Mouse (Mus musculus) liver, embryonic 13.5 days (tissue): ENCODE data around the gene Mrps35. TPM values are rescaled to one million over a fixed set of nuclear protein-coding genes. Genes with fewer than 3 reads are reported as not detected.

Experiments used
- ATAC-seq: fragments of 200-750 bp; cut with Nextera tagmentation; 2 replicates; pipeline ENCODE4 v1.8.0; 2017; ENCODE audit warnings: low read depth, mild to moderate bottlenecking, moderate number of reproducible peaks, moderate library complexity
- DNase-seq: peaks from one replicate; pipeline ENCODE4 v3.0.0; 2022
- H3K27ac ChIP-seq: fragments of 300-500 bp; sonication (generic); 2 replicates; pipeline ENCODE4 v1.5.1; 2015; ENCODE audit warnings: moderate library complexity, mild to moderate bottlenecking, inconsistent platforms
- H3K27me3 ChIP-seq: fragments of 300-500 bp; sonication (generic); 2 replicates; pipeline ENCODE4 v1.6.1; 2015; ENCODE audit warnings: mild to moderate bottlenecking, inconsistent platforms
- H3K36me3 ChIP-seq: fragments of 300-500 bp; sonication (generic); 2 replicates; pipeline ENCODE4 v1.6.1; 2015; ENCODE audit warnings: mild to moderate bottlenecking, inconsistent platforms
- H3K4me1 ChIP-seq: fragments of 300-500 bp; sonication (generic); replicated peaks from 2 replicates; pipeline ENCODE4 v1.6.1; 2015; ENCODE audit warnings: inconsistent platforms
- H3K4me2 ChIP-seq: fragments of 300-500 bp; sonication (generic); 2 replicates; pipeline ENCODE4 v1.6.1; 2015; ENCODE audit warnings: inconsistent platforms, mild to moderate bottlenecking, moderate library complexity
- H3K4me3 ChIP-seq: fragments of 300-500 bp; sonication (generic); replicated peaks from 2 replicates; pipeline ENCODE4 v1.5.1; 2015; ENCODE audit warnings: mild to moderate bottlenecking, inconsistent platforms
- H3K9ac ChIP-seq: fragments of 300-500 bp; sonication (generic); 2 replicates; pipeline ENCODE4 v1.6.1; 2015; ENCODE audit warnings: mild to moderate bottlenecking, inconsistent platforms
- H3K9me3 ChIP-seq: fragments of 300-500 bp; sonication (generic); replicated peaks from 2 replicates; pipeline ENCODE4 v1.6.1; 2016; ENCODE audit warnings: inconsistent platforms
- WGBS: fragments of 180-500 bp; shearing (Covaris S2); methylation state at CpG from one replicate; pipeline ENCODE4 v1.1.7; 2015; ENCODE audit not compliant: insufficient replicate concordance; 5-methylcytosine and 5-hydroxymethylcytosine counted together
- polyA plus RNA-seq: library from polyadenylated mRNA; unstranded; fragments of >200 nt; fragmentation: Nextera tagmentation; extraction: Ambion mirVana; gene quantifications from 2 replicates; pipeline ENCODE4 v1.2.1, GENCODE M21; 2015

Mrps35 gene
- polyA plus RNA-seq, 1 experiment from 2014 or later, result 69.5 TPM

- Histone ChIP-seq H3K27me3 (no peaks in the 10 kb centered on the region), H3K4me3 (no peak overlapping the region), H3K9me3 (no peaks in the 10 kb centered on the region), H3K9ac (no peak overlapping the region), H3K36me3 (peaks cover 58% of the 10 kb centered on the region), H3K4me1 (no peaks in the 10 kb centered on the region), H3K27ac (no peak overlapping the region), H3K4me2 (no peak overlapping the region)
- DNase-seq (no peak), ATAC-seq (no peak)
- 85% methylated on average over 7 of the region's 7 CpGs for WGBS
Observed at GRCm38 (mm10) chr6:147062034-147062433, 19.5 kb downstream of the Mrps35 start.

DNA sequence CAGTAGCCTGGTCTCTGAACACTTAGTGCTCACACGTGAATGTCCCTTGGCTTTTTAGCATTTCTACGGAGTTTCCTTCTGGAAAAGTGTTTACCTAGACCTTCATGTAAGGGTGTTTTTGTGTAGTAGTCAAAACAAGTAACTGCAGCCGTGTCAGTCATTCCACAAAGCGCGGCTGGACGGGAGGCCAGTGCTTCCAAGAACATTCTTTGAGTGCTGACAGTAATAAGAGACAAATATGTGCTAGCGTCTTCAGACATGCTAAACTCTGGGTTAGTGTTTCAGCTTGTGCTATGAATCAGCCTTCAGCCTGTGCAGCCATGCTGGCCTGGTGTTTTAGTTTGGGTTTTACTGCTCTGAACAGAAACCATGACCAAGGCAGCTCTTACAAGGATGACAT, 20.1 kb downstream of the Mrps35 start:
- ATAC-seq (no peak), DNase-seq (no peak)
- Histone ChIP-seq H3K27ac (no peak overlapping the region), H3K27me3 (no peaks in the 10 kb centered on the region), H3K4me3 (no peak overlapping the region), H3K9ac (no peak overlapping the region), H3K9me3 (no peaks in the 10 kb centered on the region), H3K4me1 (no peaks in the 10 kb centered on the region), H3K36me3 (peaks cover 62% of the 10 kb centered on the region), H3K4me2 (no peak overlapping the region)
- WGBS, result 75% methylated on average over 7 of the region's 7 CpGs

DNA sequence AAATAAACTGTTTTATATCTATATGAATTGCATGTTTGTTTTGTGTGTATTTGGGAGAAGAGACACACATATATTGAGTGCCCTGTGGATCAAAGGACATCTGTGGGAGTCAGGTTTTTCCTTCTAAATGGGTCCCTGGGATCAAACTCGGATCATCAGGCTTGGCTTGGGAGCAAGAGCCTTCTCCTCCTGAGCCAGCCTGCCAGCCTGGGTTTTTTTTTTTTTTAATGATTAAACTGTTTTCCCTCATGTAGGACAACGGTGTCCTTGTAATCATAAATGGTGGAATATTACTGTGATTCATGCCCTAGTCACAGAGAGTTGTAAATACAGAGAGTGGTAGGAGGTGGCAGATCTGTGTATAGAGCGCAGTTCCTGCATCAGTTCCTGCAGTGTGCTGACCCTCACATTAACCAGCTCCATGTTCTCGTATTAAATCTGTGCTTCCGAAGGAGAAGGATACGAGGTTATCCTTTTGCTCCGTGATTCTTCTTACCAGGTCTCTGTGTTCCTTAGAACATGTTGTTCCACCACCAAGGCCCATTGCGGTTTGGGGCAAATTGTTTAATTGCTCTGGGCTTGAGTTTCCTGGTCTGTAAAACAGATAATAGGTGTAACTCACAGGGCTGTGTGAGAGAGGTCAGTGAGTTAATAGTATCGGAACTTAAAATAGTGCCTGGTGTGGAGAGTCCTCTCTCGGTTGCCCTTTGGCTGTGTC, 21.8 kb downstream of the Mrps35 start:
- H3K4me3 ChIP-seq, result no peak overlapping the region
- no peaks in the 10 kb centered on the region for H3K4me1 ChIP-seq
- peaks cover 63% of the 10 kb centered on the region for H3K36me3 ChIP-seq
- no peak for DNase-seq
- H3K9me3 ChIP-seq, result no peaks in the 10 kb centered on the region
- H3K9ac ChIP-seq, result no peak overlapping the region
- no peaks in the 10 kb centered on the region for H3K27me3 ChIP-seq
- no peak for ATAC-seq
- H3K27ac ChIP-seq, result no peak overlapping the region
- no peak overlapping the region for H3K4me2 ChIP-seq
- 83% methylated on average over 10 of the region's 10 CpGs for WGBS

- Histone ChIP-seq H3K27me3 (no peaks in the 10 kb centered on the region), H3K4me2 (no peak overlapping the region), H3K4me1 (no peaks in the 10 kb centered on the region), H3K9ac (no peak overlapping the region), H3K4me3 (no peak overlapping the region), H3K27ac (no peak overlapping the region), H3K36me3 (peaks cover 61% of the 10 kb centered on the region), H3K9me3 (no peaks in the 10 kb centered on the region)
- WGBS, result 83% methylated on average over 6 of the region's 6 CpGs
- no peak for DNase-seq
- ATAC-seq, result no peak
Observed at GRCm38 (mm10) chr6:147064944-147065261, 22.3 kb downstream of the Mrps35 start.

- H3K27me3 ChIP-seq, result no peaks in the 10 kb centered on the region
- H3K4me1 ChIP-seq, result no peaks in the 10 kb centered on the region
- no peak for DNase-seq
- H3K9ac ChIP-seq, result no peak overlapping the region
- no peak overlapping the region for H3K4me3 ChIP-seq
- no peak for ATAC-seq
- peaks cover 27% of the 10 kb centered on the region for H3K36me3 ChIP-seq
- H3K9me3 ChIP-seq, result no peaks in the 10 kb centered on the region
- no peak overlapping the region for H3K4me2 ChIP-seq
- WGBS, result 67% methylated on average over 5 of the region's 5 CpGs
- H3K27ac ChIP-seq, result no peak overlapping the region
Observed at GRCm38 (mm10) chr6:147075808-147076387, 33.3 kb downstream of the Mrps35 start.

DNA sequence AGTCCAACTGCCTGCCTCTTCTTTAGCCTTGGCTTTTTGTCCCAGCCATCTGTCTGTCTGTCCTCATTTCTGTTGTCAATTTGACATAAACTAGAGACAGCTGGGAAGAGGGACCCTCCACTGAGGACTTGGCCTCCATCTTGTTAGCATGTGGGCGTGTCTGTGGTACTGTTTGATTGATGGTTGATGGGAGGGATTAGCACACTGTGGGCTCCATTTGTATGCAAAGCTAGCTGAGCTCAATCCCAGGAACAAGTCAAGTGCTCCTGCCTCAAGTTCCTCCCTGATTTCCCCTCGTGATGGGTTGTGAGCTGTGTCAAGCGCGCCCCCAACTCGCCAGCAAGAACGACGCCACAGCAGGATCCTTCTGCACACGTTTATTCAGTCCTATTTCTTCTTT, 34.3 kb downstream of the Mrps35 start:
- no peaks in the 10 kb centered on the region for H3K9me3 ChIP-seq
- H3K27me3 ChIP-seq, result no peaks in the 10 kb centered on the region
- 89% methylated on average over 8 of the region's 8 CpGs for WGBS
- no peak overlapping the region for H3K27ac ChIP-seq
- H3K4me2 ChIP-seq, result no peak overlapping the region
- H3K4me3 ChIP-seq, result no peak overlapping the region
- H3K36me3 ChIP-seq, result peaks cover 18% of the 10 kb centered on the region
- no peaks in the 10 kb centered on the region for H3K4me1 ChIP-seq
- ATAC-seq (no peak), DNase-seq (no peak)
- H3K9ac ChIP-seq, result no peak overlapping the region

DNA sequence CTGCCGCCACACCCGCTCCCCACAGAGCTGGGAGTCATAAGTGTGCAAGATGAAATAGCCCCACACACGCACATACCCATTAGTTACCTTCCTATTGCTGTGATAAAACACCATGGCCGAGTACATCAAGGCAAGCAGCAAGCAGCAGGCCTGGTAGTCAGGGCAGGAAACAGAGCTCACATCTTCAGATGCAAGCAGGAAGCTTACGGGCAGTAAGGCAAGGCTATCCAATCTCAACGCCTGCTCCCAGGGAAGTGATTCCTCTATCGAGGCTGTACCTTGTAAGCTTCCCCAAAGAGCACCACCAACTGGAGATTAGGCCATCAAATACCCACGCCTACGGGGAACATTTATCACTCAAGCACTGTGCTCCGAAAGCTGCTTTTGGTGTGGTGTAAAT, 37.4 kb downstream of the Mrps35 start:
- Histone ChIP-seq H3K27ac (no peak overlapping the region), H3K9ac (no peak overlapping the region), H3K27me3 (no peaks in the 10 kb centered on the region), H3K4me3 (no peak overlapping the region), H3K4me1 (no peaks in the 10 kb centered on the region), H3K36me3 (peaks cover 5% of the 10 kb centered on the region; the same call in 1 of the 2 replicates), H3K4me2 (no peak overlapping the region), H3K9me3 (no peaks in the 10 kb centered on the region)
- ATAC-seq (no peak), DNase-seq (no peak)
- WGBS, result 74% methylated on average over 10 of the region's 10 CpGs

DNA sequence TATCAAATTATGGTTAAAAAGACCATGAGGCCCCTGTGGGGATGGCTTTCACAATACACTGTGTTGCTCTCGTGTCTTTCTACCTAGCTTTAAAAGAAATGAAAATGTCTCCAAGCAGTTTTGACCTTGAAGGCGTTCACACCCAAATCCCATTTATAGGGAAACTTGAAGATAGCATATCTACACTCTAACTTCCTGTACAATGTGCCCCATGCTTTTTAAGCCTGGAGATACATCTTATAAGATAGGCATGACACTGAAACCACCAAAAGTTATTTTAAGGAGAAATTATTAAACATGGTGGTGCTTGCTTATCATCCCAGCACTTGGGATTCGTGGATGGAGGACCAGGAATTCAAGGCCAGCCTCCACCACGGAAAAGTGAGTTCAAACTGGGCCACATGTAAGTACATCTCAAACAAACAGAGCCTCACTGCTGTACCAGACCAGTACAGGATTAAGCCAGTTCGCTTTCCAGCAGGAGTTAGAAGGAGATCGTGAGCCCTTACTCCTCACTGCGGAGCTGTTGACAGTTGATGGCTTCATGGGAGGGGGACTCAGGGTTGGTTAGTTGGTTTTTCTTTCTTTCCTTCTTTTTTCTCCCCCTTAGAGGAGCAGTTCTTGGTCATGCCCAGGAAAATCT, 43.0 kb downstream of the Mrps35 start:
- Histone ChIP-seq H3K36me3 (no peaks in the 10 kb centered on the region), H3K27me3 (peaks cover 15% of the 10 kb centered on the region), H3K9me3 (no peaks in the 10 kb centered on the region), H3K4me3 (no peak overlapping the region), H3K4me2 (no peak overlapping the region), H3K4me1 (peaks cover 13% of the 10 kb centered on the region), H3K9ac (no peak overlapping the region), H3K27ac (no peak overlapping the region)
- WGBS, result 46% methylated on average over 7 of the region's 7 CpGs
- ATAC-seq, result no peak
- DNase-seq, result no peak

GRCm38 (mm10) chr6:147086594-147087225, 44.1 kb downstream of the Mrps35 start, which contains the start of gene Mansc4:
TSS of gene Mansc4 (minus strand) at chr6:147087032.
- peaks cover 17% of the 10 kb centered on the region for H3K27me3 ChIP-seq
- H3K4me2 ChIP-seq, result peak within 1 kb of the TSS; percentile 26; the same call in 1 of the 2 replicates
- no peak within 1 kb of the TSS for H3K27ac ChIP-seq
- no peaks in the 10 kb centered on the region for H3K9me3 ChIP-seq
- 16% methylated on average over 20 of the region's 20 CpGs for WGBS
- H3K9ac ChIP-seq, result no peak within 1 kb of the TSS
- H3K36me3 ChIP-seq, result no peaks in the 10 kb centered on the region
- H3K4me3 ChIP-seq, result no peak within 1 kb of the TSS
- DNase-seq (no peak), ATAC-seq (no peak)
- peaks cover 21% of the 10 kb centered on the region for H3K4me1 ChIP-seq

DNA sequence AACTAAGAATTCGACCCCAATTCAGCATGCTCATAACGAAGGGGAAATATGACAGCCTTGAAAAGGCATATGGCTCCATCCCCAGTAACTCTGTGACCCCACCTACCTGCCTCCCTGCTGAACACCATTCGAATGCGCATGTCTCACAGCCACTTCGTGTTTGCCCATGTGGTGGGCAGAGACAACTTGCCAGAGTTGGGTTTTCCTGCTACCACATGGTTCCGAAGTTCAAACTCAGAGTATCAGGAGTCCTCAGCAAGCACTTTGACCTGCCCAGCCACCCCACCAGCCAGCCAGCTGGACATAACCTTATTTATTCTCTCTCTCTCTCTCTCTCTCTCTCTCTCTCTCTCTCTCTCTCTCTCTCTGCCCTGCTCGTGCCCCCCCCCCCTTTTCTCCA, 45.2 kb downstream of the Mrps35 start:
- Histone ChIP-seq H3K27me3 (peaks cover 17% of the 10 kb centered on the region), H3K9ac (no peak overlapping the region), H3K9me3 (no peaks in the 10 kb centered on the region), H3K36me3 (no peaks in the 10 kb centered on the region), H3K27ac (no peak overlapping the region), H3K4me2 (no peak overlapping the region), H3K4me3 (no peak overlapping the region), H3K4me1 (peaks cover 31% of the 10 kb centered on the region)
- 44% methylated on average over 7 of the region's 7 CpGs for WGBS
- ATAC-seq (no peak), DNase-seq (no peak)

DNA sequence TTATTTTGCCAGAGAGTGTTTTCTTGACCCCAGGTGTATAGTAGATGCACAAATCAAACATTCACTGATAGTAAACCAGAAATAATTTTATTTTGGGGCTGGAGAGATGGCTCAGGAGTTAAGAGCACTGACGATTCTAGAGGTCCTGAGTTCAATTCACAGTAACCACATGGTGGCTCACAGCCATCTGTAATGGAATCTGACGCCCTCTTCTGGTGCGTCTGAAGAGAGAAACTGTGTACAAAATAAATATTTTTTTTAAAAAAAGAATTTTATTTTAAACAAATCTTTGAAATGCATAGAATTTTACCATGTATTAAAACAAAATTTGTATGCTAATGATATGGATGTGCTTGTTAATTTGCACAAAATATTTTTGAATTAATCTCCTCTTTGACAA, 46.0 kb downstream of the Mrps35 start:
- peaks cover 17% of the 10 kb centered on the region for H3K27me3 ChIP-seq
- no peaks in the 10 kb centered on the region for H3K9me3 ChIP-seq
- H3K9ac ChIP-seq, result no peak overlapping the region
- H3K36me3 ChIP-seq, result no peaks in the 10 kb centered on the region
- H3K4me2 ChIP-seq, result no peak overlapping the region
- H3K4me3 ChIP-seq, result no peak overlapping the region
- DNase-seq, result no peak
- no peak for ATAC-seq
- 54% methylated on average over 3 of the region's 3 CpGs for WGBS
- H3K4me1 ChIP-seq, result peaks cover 37% of the 10 kb centered on the region
- no peak overlapping the region for H3K27ac ChIP-seq
